Mouse (Mus musculus) spleen, adult 2 months (tissue): Measurements from ENCODE around the gene Rho.

ENCODE experiments used
- CTCF ChIP-seq: fragments of 200-500 bp; IDR thresholded peaks from 2 replicates; pipeline ENCODE4 v1.5.1; 2011; ENCODE audit warnings: mild to moderate bottlenecking, inconsistent platforms; ENCODE audit not compliant: insufficient read depth, insufficient read length, insufficient replicate concordance; ENCODE audit errors: extremely low read depth
- POLR2A ChIP-seq: fragments of 200-500 bp; IDR thresholded peaks from 2 replicates; pipeline ENCODE4 v1.6.1; 2011; ENCODE audit warnings: low read depth, low read length, inconsistent platforms

- TF ChIP-seq CTCF (no peak), POLR2A (no peak)
Measured at GRCm38 (mm10) chr6:115971273-115972060, 39.9 kb downstream of the Rho start.
